Mouse (Mus musculus) left cerebral cortex, postnatal 25 days (tissue): ENCODE results near the gene Ascc1. TPM values are rescaled to one million over a fixed set of nuclear protein-coding genes. Genes with fewer than 3 reads are reported as not detected.
A peak's percentile ranks its signal among the peaks of the same experiment; 100 is the strongest.

Experiments used
- DNase-seq, 2 experiments: peaks; one replicate each; pipeline ENCODE4 v3.0.0; 2022; ENCODE audit warnings: low spot score in 2 of 2, mixed read lengths in 1 of 2
- intact Hi-C: fragments of 180-260 bp; cut with DNase I; formaldehyde crosslinking; loops from one replicate; pipeline ENCODE4 v1.15.1; 2025
- total RNA-seq, 2 experiments: library from RNA; stranded (reverse); gene quantifications; 2 replicates each; pipeline ENCODE4 v1.2.3; 2021

Gene Ascc1
- total RNA-seq, 2 experiments from 2014 or later = 15.1 to 15.5 TPM

- peak; percentile 81 to 92 for DNase-seq
- intact Hi-C loops = loop anchor here (2.0 kb wide), 3 partner anchors 15 to 209 kb away; partner anchors contain the start of genes Anapc16 and Ascc1
Measured at GRCm38 (mm10) chr10:60106146-60106530, 103.5 kb downstream of the Ascc1 start, which contains the start of gene Spock2. Spock2 (plus strand) TSS chr10:60106219.

DNA sequence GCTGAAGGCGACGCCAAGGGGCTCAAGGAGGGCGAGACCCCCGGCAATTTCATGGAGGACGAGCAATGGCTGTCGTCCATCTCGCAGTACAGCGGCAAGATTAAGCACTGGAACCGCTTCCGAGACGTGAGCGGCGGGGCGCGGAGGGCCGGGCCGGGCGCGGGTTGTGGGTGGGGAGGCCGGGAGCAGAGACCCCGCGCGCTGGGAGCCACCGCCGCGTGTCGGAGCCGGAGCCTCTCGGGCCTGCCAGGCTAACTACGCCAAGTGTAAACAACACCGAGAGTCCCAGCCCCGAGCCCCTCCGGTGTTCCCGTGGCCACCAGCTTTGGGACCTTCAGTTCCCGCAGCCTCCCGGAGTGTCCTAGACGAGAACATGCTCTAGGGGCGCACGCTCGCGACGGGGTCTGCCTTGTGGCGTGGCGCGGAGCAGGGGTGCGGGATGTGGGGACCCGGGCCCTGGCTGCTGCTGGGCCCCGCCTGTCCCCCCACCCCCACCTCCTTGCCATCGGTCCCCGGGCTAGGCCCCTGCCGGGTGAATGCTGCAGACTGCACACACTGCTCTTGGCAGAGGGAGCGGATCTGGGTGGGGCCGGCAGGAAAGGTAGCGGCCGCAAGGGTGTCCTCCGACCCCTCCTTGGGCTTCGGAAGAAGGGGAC is 104.1 kb downstream of the Ascc1 start:
- intact Hi-C loops = loop anchor here (2.0 kb wide), 3 partner anchors 14 to 210 kb away; partner anchors contain the start of genes Anapc16 and Ascc1
- peak in 1 of 2 experiments; percentile 63 for DNase-seq

- intact Hi-C loops = loop anchor here (2.0 kb wide), 3 partner anchors 13 to 211 kb away; partner anchors contain the start of genes Anapc16 and Ascc1
- DNase-seq = peak in 1 of 2 experiments; percentile 46
Measured at GRCm38 (mm10) chr10:60107448-60107847, 104.8 kb downstream of the Ascc1 start.

- intact Hi-C loops = no loop called here
- no peak for DNase-seq
Measured at GRCm38 (mm10) chr10:60108321-60109111, 105.9 kb downstream of the Ascc1 start.

- no peak for DNase-seq
- intact Hi-C loops = no loop called here
Measured at GRCm38 (mm10) chr10:60109336-60109735, 106.7 kb downstream of the Ascc1 start.

DNA sequence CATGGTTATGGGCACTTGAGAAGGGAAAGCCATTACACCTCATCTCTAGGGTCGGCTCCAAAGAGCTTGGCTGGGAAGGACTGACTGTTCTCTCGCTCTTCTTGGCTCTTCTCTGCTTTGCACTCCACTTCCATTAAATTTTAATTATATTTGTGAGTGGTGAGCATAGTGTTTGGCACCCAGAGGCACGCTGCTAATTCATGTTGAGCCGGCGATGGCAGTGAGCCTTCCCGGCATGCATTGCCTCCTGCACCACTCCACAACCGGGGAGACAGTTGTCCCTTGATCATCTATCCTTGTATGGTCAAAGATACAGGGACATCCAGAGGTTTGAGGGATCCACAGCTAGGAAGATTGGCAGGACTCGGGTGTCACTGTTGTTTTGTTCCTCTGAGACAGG is 107.4 kb downstream of the Ascc1 start:
- no peak for DNase-seq
- intact Hi-C loops = no loop called here

DNA sequence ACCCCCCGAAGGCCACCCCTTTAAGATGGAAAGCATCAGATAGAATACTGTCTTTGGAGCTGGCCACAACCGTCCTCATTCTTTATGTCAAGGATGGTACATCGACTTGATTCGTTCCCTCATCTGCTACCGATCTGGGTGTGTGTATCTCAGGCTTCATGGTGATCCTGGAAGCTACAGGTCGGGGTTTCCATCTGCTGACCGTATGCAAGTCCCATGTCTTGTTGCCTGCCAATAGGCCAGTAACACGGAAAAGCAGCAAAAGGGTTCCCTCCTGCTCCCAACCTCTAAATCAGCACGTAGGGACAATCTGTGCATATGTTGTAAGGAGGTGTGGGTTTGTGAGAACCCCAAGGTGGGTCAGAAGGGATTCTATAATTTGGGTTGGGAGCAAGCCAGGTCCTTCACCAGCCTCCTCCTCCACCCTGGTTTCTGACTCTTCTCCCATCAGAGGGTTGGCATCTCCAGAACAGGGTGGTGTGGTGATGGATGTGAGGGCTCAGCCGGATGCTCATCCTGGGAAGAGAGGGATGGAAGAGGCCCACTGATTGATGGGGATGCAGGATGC is 108.4 kb downstream of the Ascc1 start:
- intact Hi-C loops = no loop called here
- peak in 1 of 2 experiments; percentile 72 for DNase-seq

DNA sequence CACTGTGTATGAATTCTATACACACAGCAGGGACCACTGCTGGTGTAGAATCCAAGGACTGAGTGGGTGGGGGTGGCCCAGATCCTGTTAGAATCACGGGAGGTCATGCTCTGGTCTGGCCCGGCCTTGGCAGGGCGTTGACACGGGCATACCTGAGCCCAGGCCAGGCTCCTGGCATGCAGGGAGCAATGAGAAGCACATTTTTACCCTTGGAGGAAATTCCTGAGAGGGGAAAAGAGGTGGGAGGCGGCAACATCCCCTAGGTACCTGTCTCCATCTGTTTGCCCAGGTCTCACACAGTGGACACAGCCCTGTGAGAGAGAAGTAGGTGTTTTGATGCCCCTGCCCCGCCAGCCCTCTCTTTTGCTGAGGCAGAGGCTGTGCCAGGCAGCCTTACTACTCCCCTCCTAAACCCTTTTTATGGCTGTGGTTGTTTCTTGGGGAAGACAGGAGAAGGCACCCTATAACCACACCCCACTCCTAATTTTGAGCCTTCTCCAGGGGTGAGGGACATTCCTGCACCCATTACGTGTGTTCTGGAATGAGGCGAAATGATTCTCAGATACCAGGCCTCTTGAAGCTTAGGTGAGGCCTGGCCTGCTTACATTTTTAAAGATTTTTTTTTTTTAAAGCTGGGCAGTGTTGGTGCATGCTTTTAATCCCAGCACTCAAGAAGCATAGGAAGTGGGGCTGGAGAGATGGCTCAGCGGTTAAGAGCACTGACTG is 111.5 kb downstream of the Ascc1 start:
- no peak for DNase-seq
- intact Hi-C loops = no loop called here

GRCm38 (mm10) chr10:60115345-60116185 is 113.0 kb downstream of the Ascc1 start:
- intact Hi-C loops = no loop called here
- peak; percentile 86 to 93 for DNase-seq

- intact Hi-C loops = no loop called here
- no peak for DNase-seq
Measured at GRCm38 (mm10) chr10:60116997-60117396, 114.4 kb downstream of the Ascc1 start.

GRCm38 (mm10) chr10:60118464-60118863 is 115.9 kb downstream of the Ascc1 start:
- DNase-seq = no peak
- intact Hi-C loops = no loop called here

DNA sequence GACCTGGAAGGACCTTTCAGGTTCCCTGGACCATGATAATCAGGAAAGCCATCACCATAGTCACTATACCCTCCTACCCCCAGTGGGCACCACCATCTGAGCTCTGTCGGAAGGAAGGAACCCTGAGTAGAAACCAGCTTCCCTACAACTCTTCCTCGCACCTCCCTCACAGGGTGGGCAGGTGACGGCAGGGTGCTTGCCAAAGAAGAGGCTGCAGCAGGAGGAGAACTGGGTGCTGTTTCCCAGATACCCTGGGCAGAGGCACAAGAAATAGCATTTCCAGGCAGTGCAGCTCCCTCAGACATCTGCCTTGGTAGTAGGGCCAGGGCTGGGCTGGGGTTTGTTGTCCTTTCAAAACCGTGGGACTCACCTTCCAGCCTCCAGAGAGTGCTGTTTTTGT is 118.0 kb downstream of the Ascc1 start:
- DNase-seq = peak; percentile 48 to 93
- intact Hi-C loops = loop anchor here (2.0 kb wide), 2 partner anchors 14 to 118 kb away; partner anchors contain the start of genes Anapc16, Ascc1 and Spock2

- no peak for DNase-seq
- intact Hi-C loops = no loop called here
Measured at GRCm38 (mm10) chr10:60124078-60124477, 121.5 kb downstream of the Ascc1 start.

GRCm38 (mm10) chr10:60125529-60126327 is 123.1 kb downstream of the Ascc1 start:
- no peak for DNase-seq
- intact Hi-C loops = no loop called here

DNA sequence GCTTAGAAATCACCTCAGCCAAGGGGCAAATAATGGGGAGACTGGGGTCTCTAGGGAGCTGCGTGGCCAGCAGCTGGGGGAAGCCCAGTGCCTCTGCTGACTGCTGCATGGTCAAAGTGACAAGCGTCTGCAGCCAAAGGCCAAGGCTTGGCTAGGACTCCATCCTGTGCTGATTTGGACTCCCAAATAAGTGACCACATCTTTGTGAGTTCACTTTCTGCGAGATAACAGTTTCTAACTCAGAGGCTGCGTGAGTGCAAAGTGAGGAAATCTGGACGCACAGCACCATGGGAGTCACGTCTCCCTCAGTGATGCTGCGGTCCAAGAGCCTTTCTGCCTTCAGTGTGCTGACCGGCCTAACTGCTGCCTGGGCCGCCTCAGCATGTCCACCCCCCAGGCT is 125.7 kb downstream of the Ascc1 start:
- intact Hi-C loops = no loop called here
- DNase-seq = no peak

- DNase-seq = no peak
- intact Hi-C loops = no loop called here
Measured at GRCm38 (mm10) chr10:60130504-60130903, 127.9 kb downstream of the Ascc1 start.

DNA sequence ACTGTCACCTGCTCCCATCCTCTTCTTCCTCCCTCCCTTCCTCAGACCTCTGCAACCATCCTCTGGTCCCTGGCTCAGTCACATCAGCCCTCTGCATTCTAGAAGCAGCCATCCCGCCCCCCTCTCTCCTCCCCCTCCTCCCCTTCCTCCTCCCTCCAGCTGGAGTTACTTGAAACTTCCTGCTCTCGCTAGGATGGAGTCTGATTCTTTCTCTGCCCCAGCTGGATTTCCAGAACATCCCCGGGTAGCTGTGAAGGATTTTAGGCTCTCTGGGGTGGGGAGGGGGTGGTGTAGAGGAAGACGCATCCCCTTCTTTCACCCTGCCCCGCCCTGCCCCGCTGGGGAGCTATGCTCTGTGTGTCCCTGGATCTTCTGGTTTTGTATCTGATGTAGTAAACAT is 130.9 kb downstream of the Ascc1 start:
- no peak for DNase-seq

GRCm38 (mm10) chr10:60134201-60134600 is 131.6 kb downstream of the Ascc1 start:
- DNase-seq = no peak
- intact Hi-C loops = no loop called here

More for the DNA sequence above, 130.9 kb downstream of the Ascc1 start:
- intact Hi-C loops = no loop called here
